Mouse (Mus musculus) urinary bladder, postnatal 25 days (tissue): ENCODE data around the gene Chd3.

Experiments
- DNase-seq: peaks from one replicate; pipeline ENCODE4 v3.0.0; 2022; ENCODE audit warnings: low spot score

Chd3 gene

DNA sequence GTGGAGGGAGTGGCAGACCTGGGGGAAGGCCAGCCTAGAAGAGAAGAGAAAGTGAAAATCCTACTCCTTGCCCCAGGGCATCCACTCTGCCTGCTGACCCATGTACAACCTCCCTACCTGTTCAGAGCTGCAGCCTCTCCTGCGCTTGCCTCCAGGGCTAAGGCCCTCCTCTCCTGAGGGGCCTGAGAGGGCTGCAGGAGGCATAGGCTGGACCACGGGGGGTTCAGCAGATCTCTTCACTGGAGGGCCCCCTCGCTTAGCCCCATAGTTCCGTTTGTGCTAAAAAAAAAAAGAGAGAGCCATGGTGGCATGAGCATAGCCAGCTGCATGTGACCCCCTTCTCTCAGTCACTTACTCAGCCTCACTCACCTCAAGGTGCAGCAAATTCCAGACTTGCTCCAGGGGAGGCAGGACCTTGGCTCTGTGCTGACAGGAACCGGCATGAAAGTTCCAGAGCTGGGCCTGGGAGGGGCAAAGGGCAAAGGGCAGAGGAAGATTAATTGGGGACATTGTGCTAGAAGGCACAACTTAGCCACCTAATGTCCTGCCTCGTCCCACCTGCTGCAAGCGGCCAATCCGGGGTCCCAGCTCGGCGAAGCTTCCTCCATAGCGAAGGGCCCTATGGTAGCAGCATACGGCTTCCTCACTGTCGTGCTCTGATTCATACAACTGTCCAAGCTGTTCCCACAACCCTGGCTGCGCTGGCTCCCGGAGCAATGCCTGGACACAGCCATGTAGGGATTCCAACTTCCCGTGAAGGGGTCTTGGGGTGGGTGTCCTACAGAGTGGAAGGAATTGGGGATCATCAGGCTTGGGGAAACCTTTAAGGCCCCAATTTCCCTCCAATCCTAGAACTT lies 37.9 kb upstream of the Chd3 start:
- DNase-seq, result no peak

DNA sequence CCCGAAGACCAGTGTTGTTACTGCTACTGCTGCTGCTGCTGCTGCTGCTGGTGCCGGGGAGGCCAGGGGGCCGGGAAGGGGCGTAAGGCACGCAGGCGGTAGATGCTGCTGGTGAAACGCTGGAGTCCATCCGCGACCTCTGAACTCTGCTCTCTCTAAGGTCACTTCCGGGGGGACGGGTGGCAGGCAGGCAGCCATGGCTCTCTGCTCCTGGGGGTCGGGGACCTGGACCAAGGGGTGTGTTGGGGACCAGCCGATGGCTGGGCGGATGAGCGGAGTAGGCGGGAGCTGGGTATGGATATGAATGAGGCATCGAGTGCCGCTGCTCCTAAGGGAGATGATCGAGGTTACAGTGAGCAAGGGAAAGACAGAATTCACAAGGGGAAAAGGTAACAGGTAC lies 37.1 kb upstream of the Chd3 start:
- no peak for DNase-seq

DNA sequence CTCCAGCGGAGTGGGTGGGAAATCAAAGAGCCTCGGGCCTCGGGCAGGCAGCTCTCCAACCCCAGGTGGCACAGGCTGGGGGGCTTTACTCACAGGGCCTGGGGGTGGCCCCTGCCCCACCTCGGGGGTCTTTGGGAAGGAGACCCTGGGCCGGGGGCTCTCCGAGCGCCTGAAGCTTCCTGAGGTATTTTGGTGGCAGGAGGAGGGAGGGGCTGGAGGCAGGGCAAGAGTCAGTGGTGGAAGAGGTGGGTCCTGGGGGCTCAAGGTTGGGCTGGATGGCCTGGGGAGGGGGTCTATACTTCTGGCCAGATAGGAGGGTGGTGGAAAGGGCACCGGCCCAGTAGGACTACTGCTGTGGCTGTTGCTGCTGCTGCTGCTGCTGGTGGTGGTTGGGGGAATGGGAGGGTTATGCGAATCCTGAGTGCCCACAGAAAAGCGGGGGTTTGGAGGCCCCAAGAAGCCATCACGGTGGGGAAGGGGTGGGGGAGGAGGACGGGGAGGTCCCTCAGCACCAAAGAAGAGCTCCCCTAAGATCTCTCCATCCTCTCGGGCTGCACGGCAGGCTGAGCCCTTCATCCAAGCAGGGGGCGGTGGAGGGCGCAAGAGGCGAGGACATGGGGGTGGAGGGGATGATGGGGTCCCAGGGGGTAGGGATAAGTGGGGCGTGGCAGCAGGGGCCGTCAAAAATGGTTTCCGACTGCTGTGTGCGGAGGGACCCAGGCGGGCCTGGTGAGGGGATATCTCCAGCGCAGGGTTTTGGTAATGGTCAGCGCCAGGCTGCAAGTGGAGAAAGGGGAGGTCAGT lies 36.4 kb upstream of the Chd3 start:
- no peak for DNase-seq

DNA sequence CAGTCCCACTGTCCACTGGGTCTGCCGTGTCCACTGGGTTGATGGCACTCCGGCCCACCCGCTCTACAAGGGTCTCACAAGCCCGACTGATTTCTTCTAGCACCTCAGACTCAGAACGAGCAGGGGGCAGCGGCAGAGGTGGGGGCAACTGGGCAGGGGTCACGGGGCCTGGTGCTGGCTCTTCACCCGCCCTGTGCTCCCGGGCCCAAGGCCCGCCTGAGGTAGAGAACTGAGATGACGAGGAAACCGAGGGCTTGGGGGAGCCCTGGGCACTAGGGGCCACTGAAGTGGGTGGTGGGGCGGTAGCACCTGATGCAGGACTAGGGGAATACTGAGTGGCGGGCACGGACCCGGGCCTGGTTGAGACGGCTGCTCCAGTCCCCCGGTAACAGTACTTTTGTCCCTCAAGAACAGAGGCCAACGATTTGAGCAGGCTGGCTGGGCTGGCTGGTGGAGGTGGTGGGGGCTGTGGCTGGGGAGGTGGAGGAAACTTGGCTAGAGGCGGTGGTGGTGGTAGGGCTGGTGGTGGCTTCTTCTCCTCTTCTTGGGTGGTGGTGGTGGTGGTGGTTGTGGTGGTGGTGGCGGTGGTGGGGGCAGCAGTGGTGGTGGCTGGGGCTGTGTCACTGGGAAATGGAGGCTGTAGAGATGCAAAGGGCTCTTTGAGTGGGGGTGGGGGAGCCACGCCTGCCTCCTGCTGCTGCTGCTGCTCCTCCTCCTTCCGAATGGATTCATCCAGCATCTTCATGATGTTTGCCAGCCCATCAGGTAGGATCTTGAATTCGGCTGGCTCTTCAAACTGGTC lies 35.6 kb upstream of the Chd3 start:
- no peak for DNase-seq

DNA sequence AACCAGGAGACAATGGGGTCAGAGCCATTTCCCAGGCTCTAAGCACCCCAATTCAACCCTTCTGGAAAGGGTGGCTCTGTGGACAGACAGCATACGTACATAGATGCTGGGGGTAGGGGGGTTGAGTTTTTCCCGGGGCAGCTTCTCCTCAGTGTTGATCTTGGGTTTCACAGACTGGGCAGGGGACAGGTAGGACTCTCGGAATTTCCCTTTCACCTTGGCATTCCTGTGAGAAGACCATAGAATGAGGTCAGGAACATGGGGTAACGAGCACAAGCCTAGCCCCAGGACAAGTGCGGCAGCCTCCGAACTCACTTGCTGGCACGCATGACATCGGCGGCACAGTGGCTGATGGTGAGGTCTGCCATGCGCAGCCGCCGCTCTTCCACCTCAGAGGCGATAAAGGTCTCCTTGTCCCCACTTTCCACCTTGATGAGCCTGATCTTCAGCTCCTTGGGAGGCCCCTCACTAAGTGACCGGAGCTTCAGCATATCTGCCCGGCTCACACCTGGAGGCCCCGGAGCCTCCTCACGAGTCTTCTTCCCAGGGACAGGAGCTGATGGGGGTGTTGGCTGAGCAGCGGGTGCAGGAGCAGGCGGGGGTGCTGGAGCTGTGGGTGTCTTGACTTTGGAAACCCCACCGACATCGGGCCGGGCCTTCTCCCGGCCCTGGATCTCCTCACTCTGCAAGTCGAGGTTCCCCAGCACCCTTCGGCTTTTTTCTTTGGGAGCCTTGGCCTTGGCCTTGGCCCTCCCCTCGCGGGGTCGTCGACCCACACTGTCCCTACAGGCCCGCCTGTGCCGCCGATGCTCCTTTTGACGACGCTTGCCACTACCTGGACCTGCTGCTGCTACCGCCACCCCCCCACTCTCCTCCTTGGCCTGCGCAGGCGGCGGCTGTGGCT lies 34.7 kb upstream of the Chd3 start:
- DNase-seq, result no peak

DNA sequence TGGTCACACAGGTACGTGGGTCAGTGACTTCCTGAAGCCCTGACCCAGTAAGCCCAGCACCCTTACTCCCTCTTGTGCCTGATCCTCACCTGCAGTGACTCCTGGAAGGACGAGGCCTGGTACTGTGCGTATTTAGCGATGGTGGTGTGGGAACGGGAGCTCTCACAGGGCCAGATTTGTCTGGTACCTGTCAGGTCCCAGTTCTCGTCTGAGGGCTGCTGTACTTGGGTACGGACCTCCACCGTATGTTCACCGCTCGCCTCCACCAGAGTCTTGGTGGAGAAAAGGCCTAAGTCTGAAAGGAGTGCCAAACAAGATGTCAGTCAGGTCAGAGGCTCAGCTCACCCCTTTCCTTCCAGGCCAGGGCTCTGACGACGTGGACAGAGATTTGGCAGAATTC lies 32.8 kb upstream of the Chd3 start:
- DNase-seq, result no peak

DNA sequence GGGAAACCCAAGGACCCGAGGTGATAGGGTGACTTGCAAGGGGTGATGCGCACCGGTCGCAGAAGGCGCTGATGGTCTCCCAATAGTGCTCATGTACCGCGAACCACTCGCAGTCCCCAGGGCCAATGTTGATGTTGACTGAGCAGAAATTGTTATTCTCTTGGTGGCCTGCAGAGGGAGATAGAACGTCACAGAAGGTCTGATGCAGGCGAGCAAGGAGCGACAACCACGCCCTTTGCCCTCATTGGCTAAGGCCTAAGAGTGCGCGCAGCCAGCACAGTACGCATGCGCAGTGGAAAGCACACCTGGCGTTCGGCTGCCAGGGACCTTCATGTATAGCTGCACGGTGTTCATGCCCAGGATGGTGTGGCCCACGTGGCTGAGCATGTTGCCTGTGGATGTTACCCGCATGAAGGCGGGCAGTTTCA lies 32.0 kb upstream of the Chd3 start:
- DNase-seq, result peak; percentile 83

DNA sequence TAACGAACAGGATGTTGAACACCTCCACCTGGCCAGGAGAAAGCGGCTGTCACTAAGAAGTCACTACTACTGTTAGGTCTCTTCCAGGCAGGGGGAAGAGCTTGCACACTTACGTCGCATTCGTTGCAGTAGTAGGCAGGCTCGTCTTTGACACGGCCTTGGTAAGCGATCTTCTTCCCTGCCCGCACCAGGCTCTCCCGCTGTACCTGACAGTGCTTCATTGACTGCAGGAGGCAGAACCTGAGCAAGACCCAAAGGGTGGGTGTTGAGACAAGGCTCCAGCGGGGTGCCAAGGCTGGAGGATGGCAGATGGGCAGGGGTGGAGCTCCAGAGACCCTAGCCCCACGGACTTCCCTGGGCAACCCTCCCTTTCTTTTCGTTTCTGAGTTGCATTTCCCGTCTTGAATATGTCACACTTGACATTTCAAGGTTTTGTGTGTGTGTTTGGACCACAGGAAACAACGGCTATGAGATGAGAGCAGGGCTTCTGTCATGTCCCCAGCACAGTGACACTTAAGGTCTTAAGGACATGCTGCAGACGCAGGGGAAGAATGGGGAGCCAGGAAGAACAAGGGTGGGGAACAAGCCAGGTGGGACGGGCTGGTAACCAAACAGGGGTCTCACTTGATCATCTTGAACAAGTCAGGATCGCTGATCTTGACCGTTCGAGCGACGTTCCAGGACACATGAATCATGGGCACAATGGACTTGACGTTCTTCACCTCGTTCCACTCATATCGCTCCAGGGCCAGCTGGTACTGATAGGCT lies 31.1 kb upstream of the Chd3 start:
- no peak for DNase-seq

DNA sequence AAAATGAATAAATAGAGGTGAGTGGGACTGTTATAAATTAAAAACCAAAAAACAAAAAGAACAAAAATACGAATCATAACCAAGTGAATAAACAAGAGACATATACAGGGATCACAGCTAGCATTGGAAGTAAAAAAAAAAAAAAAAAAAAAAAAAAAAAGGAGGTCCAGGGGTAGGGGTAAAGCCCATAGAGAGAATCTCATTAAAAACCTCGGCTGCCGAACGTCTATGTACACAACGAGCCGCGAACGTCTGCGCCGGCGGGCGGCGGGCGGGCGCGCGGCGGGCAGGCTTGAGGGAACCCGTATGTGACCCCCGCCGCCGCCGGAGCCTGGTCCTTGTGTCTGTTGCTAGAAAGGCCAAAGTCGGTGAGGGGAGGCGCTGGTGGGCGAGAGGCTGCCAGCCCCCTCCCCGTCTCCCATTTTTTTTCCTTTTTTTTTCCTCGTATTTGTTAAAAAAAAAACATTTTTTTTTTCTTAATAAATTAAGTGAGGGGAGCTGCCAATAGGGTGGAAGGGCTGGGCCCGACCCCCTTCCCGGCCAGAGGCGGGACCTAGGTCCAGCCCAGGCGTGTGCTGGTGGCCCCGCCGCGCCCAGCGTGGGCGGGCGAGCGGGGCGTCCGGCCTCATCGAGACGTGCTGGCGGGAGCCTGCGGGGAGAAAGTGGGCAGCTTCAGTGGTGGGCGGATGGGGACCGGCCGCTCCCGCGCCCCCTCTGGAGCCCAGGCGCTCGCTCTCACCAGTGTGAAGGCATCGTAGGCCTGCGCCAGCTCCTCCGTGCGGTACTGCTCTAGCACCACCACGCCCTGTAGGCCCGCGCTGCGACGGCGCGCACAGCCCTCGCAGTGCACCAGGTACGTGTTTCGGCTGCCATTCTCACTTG lies 30.2 kb upstream of the Chd3 start:
- DNase-seq, result peak; percentile 11

DNA sequence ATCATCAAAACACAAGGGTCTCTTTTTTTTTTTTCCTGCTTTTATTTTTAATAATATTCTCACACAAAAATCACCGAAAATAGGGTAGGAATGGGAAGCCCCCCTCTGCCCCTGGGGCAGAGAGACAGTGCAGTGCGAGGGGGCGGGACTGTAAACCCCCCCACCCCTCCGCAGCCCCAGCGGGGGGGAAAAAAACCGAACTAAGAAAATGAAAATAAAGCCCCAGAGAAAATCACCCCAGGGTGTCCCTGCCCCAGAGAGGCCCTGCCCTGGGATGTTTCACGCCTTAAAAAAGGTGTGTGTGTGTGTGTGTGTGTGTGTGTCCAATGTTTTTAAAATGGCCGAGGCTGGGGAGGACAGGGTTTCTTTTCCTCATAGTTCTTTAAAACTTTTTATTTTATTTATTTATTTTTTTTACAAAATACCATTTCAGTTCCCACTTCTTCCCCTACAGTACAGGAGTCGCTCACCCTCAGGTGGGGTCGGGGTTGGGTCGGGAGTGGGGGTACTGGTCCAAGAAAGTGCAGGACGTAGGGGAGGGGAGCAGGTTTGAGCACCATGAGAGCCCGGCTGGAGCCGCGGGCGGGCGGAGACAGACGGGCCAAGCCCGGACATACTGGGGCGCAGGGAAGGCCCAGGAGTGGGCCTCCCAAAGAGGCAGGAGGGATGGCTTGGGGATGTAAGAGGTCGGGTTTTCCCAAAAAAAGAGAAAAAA lies 29.4 kb upstream of the Chd3 start:
- DNase-seq, result no peak

DNA sequence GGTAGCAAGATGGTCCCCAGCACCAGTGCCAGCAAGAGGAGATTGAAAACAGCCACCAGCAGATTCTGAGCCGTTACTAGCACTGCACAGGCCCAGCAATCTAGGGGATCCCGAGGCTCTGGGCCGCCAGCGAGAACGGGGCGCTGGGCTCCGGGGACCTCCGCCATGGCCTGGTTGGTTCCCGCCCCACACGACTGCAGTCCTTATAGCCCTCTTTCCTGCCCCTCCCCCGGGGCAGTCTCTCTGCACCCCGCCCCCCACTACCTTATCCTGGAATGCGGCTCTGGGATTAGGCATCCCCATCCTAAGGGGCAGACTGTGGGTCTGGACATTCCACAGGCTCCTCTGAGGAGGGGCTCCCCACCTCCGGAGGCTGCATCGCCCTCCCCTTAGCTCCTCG lies 28.9 kb upstream of the Chd3 start, which contains the start of gene Tmem88:
Gene Tmem88, minus strand, starts transcription at position 176 of the 400 bp plus-strand sequence.
- DNase-seq, result peak; percentile 17

DNA sequence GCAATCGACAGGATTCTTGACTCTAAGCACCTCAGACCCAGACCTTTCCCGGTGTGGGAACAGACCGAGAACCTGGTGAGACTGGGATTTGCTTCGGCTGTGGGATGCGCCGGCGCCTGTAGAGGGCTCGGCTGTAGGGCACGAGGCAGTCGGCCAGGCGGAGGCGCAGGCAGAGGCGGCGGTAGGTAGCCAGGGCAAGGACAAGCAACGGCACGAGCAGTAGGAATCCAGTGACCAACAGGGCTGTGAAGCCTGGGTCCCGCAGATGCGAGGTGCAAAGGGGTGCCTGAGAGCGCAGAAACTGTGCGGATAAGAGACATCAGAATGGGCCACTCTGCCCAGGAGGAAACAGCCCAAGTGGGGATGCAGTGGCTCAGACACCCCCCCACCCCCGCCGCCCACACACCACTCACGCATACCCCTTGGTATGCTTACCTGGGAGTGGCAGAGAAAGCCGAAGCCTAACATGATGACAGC lies 28.4 kb upstream of the Chd3 start:
- DNase-seq, result peak; percentile 28

DNA sequence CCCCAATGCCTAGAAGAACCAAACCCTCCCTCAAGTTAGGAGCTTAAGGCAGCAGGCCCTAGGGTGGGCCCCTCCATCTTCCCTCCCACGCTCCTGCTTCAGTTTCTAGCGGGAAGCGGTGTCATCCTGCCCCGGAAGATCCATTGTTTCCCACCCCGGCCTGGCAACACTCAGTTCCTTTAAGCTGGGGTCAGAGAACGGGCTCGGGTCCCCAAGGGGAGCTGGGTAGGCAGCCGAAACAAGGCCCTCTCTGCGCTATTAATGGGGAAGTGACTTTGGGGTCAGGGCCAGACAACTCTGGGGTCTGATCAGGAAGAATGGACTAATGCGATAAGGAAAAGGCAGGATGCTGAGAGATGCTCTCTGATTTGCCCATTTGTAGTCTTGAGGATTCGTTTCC lies 27.6 kb upstream of the Chd3 start:
- DNase-seq, result peak; percentile 15

DNA sequence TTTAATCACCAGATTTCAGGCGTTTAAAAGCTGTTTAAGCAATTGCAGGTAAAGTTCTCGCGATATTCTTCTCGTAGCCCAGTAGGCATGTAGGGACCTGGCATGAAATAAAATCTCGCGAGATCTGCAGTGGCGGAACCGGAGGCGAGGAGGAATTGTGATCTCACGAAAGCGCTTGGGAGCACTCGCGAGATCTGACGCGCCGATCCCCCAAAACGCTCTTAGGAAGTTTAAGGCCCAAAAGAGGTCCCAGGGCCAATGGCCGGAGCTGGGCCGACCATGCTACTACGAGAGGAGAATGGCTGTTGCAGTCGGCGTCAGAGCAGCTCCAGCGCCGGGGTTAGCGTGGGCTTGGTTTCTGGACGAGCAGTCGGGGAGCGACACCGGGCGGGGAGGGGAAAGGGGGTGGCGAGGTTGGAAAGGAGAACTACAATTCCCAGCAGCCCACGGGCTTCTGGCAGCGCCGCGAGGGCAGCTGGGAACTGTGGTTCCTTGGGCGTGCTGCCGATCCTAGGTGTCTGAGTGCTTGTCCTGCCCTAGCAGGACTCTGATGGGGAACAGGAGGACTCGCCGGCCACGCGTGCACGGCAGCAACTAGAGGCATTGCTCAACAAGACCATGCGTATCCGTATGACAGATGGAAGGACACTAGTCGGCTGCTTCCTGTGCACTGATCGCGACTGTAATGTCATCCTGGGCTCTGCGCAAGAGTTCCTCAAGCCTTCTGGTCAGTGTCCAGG lies 26.6 kb upstream of the Chd3 start:
- DNase-seq, result peak; percentile 82

DNA sequence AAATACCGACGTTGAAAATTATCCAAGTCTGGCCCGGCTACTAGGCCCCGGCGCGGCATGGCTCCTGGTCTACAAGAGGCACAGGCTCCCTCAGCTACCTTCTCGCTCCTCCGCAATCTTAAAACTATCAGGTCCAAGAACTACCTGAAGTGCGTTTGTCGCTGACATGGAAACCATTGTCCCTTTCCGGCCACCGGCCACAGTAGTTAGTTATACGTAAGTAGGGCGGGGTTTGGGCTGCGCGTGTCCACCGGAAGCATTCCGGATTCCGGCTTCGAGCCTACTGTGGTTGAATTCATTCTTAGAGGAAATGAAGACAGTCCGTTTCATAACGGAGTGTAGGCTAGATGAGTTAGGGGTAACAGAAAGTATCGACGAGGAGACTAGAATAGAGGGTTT lies 26.0 kb upstream of the Chd3 start, which contains the start of the genes Naa38 and Cyb5d1:
Gene Naa38, plus strand, starts transcription at position 253 of the 399 bp plus-strand sequence.
Gene Cyb5d1, minus strand, starts transcription at position 397 of the 399 bp plus-strand sequence.
- DNase-seq, result peak; percentile 79

DNA sequence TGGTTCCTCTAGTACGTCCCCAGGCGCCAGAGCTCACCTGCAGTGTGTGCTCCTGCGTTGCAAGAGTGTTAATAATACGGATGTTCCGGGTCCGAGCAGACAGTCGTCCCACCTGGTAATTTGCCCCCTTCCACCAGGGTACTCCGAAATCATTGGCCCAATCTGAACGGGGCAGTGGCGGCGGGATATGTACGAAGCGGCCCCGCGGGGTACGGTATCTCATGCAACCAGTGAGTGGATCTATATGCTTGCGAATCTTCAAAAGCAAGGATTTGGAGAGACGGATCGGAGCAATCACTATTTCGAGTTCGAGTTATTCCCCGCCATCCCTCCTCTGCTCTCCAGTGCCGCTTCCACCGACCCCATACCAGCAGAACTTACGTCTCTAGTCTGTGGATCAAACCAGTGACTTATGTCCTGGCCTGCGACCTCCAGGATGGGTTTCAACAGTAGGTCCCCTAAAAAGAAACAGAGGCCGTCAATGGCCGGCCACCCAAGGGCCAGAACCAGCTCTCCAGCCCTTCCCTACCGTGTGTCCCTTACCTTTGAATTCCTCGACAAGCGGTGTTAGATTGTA lies 25.5 kb upstream of the Chd3 start:
- DNase-seq, result peak; percentile 9

DNA sequence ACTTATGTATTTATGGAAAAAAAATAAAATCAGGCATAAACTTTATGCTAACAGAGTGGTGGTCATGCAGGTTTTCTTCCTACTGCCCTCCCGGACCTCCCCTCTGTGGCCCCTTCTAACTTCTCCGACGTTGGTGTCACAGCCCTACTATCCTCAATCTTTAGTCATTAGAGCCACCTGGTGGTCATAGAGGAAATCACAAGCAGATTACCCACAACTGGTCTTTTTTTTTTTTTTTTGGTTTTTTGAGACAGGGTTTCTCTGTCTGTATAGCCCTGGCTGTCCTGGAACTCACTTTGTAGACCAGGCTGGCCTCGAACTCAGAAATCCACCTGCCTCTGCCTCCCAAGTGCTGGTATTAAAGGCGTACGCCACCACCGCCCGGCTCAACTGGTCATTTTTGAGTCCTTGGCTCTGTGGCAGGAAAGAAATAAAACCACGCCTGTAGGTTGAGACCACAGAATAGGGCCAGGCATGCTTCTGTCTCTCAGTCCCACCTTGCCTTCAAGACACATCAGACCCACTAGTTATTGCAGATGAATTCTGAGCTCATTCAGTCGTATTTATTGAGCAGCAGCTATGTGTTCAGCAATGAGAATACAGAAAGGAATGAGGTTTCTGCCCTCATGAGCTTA lies 21.3 kb upstream of the Chd3 start:
- DNase-seq, result peak; percentile 52
